Mouse (Mus musculus) mammary gland, adult 2 months (tissue): Measurements from ENCODE around the gene AL607142.1. TPM values are rescaled to one million over a fixed set of nuclear protein-coding genes. Genes with fewer than 3 reads are reported as not detected.

Experiments used
- polyA plus RNA-seq: library from polyadenylated mRNA; depleted of rRNA; stranded (reverse); fragments of >200 nt; gene quantifications from 2 replicates; pipeline ENCODE4 v1.2.3, GENCODE M21; 2012; ENCODE audit warnings: low replicate concordance; rRNA removed

The AL607142.1 gene
- not detected in 2 replicates for polyA plus RNA-seq

DNA sequence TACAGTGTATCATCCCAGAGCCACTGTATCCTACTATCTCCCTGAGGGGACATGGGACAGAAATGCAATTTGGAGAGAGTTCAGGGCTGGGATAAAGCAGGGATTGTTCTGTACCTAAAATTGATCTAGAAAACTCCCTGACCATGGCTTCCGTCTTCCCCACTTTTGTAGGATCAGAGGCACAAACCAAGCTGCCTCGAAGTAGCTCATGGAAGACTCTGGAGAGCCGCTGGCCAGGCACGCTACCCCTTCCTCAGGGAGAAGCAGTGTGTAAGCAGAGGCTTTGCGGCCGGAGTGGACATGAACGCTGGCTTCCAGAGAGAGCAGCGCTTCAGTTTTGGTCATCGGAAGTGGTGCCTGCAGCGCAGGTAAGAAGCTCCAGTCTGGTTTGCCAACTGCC, at the start of gene AL607142.1:
AL607142.1 (plus strand) TSS at position 301 of the 400 bp plus-strand sequence.

Other genes starting within 250 kb of the AL607142.1 start
- 0.14 TPM in 1 of 2 replicates, not detected in the other for gene Edn2, start 96.2 kb downstream of the AL607142.1 start, polyA plus RNA-seq
- gene Foxo6, start 222.4 kb downstream of the AL607142.1 start, polyA plus RNA-seq: 1.2 and 4.7 TPM in 2 replicates